Mouse (Mus musculus) midbrain, embryonic 13.5 days (tissue): ENCODE measurements around the gene Rgs12. TPM values are rescaled to one million over a fixed set of nuclear protein-coding genes. Genes with fewer than 3 reads are reported as not detected.

Experiments
- ATAC-seq: fragments of 200-750 bp; cut with Nextera tagmentation; 2 replicates; pipeline ENCODE4 v1.8.0; 2017; ENCODE audit warnings: mild to moderate bottlenecking, moderate TSS enrichment, moderate library complexity
- H3K27ac ChIP-seq: fragments of 300-500 bp; sonication (generic); 2 replicates; pipeline ENCODE4 v1.5.1; 2015; ENCODE audit warnings: inconsistent platforms, mild to moderate bottlenecking, moderate library complexity
- H3K27me3 ChIP-seq: fragments of 300-500 bp; sonication (generic); 2 replicates; pipeline ENCODE4 v1.6.1; 2015; ENCODE audit warnings: mild to moderate bottlenecking, inconsistent platforms
- H3K36me3 ChIP-seq: fragments of 300-500 bp; sonication (generic); 2 replicates; pipeline ENCODE4 v1.6.1; 2015; ENCODE audit warnings: mild to moderate bottlenecking, inconsistent platforms
- H3K4me1 ChIP-seq: fragments of 300-500 bp; sonication (generic); replicated peaks from 2 replicates; pipeline ENCODE4 v1.6.1; 2015; ENCODE audit warnings: inconsistent platforms
- H3K4me2 ChIP-seq: fragments of 300-500 bp; sonication (generic); replicated peaks from 2 replicates; pipeline ENCODE4 v1.6.1; 2015; ENCODE audit warnings: moderate library complexity, mild to moderate bottlenecking, inconsistent platforms
- H3K4me3 ChIP-seq: fragments of 300-500 bp; sonication (generic); replicated peaks from 2 replicates; pipeline ENCODE4 v1.5.1; 2015; ENCODE audit warnings: mild to moderate bottlenecking, inconsistent platforms
- H3K9ac ChIP-seq: fragments of 300-500 bp; sonication (generic); replicated peaks from 2 replicates; pipeline ENCODE4 v1.6.1; 2015; ENCODE audit warnings: mild to moderate bottlenecking, inconsistent platforms
- H3K9me3 ChIP-seq: fragments of 300-500 bp; sonication (generic); 2 replicates; pipeline ENCODE4 v1.6.1; 2016; ENCODE audit warnings: mild to moderate bottlenecking, inconsistent platforms
- WGBS: fragments of 180-500 bp; shearing (Covaris S2); methylation state at CpG from one replicate; pipeline ENCODE4 v1.1.7; 2015; 5-methylcytosine and 5-hydroxymethylcytosine counted together
- polyA plus RNA-seq: library from polyadenylated mRNA; unstranded; fragments of >200 nt; fragmentation: Nextera tagmentation; extraction: Ambion mirVana; gene quantifications from 2 replicates; pipeline ENCODE4 v1.2.1, GENCODE M21; 2015

Gene Rgs12
- polyA plus RNA-seq, 1 experiment from 2014 or later: 72.3 TPM

- Histone ChIP-seq H3K36me3 (peaks cover 75% of the 10 kb centered on the region), H3K9ac (no peak overlapping the region), H3K9me3 (no peaks in the 10 kb centered on the region), H3K4me3 (no peak overlapping the region), H3K4me1 (peaks cover 9% of the 10 kb centered on the region), H3K4me2 (no peak overlapping the region), H3K27ac (no peak overlapping the region), H3K27me3 (no peaks in the 10 kb centered on the region)
- WGBS: 92% methylated on average over 3 of the region's 3 CpGs
- no peak for ATAC-seq
These were observed 23.2 kb downstream of the Rgs12 start for GRCm38 (mm10) chr5:34972471-34972870.

DNA sequence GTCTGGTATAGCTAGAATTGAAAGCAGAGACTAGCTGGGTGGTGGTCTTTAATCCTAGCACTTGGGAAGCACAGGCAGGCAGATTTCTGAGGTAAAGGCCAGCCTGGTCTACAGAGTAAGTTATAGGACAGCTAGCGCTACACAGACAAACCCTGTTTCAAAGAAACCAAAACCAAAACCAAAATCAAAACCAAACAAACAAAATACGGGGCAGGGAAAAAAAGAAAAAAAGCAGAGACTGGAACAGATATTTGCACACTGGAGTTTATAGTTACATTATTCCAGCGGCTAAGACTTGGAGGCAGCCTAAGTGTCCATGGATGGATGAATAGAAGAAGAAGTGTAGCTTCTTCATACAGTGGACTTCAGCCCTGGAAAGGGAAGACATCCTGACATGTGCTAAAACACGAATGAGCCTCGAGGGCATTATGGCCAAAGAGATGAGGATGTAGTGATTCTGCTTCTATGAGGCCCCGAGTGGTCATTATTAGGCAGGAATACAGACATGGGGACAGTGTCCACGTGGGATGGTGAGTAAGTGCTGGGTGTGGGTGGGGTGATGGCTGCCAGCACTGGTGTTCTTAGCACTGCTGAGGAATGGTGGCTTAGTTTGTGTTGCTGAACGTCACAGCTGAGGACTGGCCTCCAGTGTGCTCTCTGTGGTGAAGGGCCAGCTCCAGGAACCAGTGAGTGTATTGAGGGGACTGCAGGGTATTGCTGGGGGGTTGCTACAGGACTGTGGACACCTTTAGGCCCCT is 24.5 kb downstream of the Rgs12 start:
- no peak overlapping the region for H3K9ac ChIP-seq
- H3K9me3 ChIP-seq: no peaks in the 10 kb centered on the region
- peaks cover 9% of the 10 kb centered on the region for H3K4me1 ChIP-seq
- no peak overlapping the region for H3K4me3 ChIP-seq
- H3K27me3 ChIP-seq: no peaks in the 10 kb centered on the region
- no peak overlapping the region for H3K4me2 ChIP-seq
- ATAC-seq: no peak
- no peak overlapping the region for H3K27ac ChIP-seq
- H3K36me3 ChIP-seq: peaks cover 74% of the 10 kb centered on the region
- 86% methylated on average over 8 of the region's 8 CpGs for WGBS

- no peak for ATAC-seq
- Histone ChIP-seq H3K9me3 (no peaks in the 10 kb centered on the region), H3K36me3 (peaks cover 73% of the 10 kb centered on the region), H3K9ac (no peak overlapping the region), H3K27me3 (no peaks in the 10 kb centered on the region), H3K4me2 (no peak overlapping the region), H3K4me3 (no peak overlapping the region), H3K27ac (no peak overlapping the region), H3K4me1 (peaks cover 6% of the 10 kb centered on the region)
- WGBS: 92% methylated on average over 11 of the region's 11 CpGs
These were observed 25.7 kb downstream of the Rgs12 start for GRCm38 (mm10) chr5:34974773-34975443.

DNA sequence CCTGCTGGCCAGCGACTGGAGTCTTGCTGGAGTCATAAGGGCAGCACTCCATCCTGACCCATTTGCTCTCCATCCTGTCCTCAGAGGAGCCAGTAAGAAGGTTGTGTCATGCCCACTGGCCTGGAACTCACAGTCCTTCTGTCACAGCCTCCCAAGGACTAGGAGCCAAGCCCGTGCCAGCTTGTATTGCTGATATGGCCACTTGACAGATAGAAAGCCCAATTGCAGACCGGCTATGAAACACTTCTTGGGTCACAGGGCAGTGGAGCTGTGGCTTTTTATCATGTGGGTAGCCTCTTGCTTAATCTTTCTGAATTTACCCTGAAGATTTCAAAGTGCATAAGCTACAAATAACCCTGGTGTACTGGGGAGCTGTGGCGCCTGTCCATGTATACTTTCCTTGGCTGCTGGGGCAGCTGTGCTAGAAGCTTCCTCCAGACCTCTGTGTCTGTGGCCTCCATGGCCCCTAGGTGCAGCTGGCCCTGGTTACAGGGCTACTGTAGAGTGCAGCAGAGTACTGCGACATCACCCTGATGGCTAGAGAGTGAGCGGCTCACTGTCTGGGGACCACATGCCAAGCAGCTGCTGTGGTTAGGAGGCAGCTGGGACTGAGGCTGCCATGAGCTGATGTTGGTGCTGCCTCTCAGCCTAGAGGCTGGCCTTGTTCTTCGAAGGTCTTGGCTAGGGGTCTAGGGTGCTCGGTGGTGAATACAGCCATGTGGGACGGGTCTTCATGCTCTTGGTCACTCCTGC is 27.5 kb downstream of the Rgs12 start:
- Histone ChIP-seq H3K4me2 (no peak overlapping the region), H3K27me3 (no peaks in the 10 kb centered on the region), H3K4me1 (0 out of 2 replicates have a peak, but pooled peaks cover 5% of the 10 kb centered on the region), H3K9me3 (no peaks in the 10 kb centered on the region), H3K27ac (no peak overlapping the region), H3K9ac (no peak overlapping the region), H3K4me3 (no peak overlapping the region), H3K36me3 (peaks cover 64% of the 10 kb centered on the region)
- ATAC-seq: no peak
- WGBS: 95% methylated on average over 9 of the region's 9 CpGs

GRCm38 (mm10) chr5:34980099-34980498 is 30.9 kb downstream of the Rgs12 start:
- Histone ChIP-seq H3K27me3 (no peaks in the 10 kb centered on the region), H3K9ac (no peak overlapping the region), H3K4me3 (no peak overlapping the region), H3K36me3 (peaks cover 70% of the 10 kb centered on the region), H3K4me2 (no peak overlapping the region), H3K4me1 (0 out of 2 replicates have a peak, but pooled peaks cover 9% of the 10 kb centered on the region), H3K27ac (no peak overlapping the region), H3K9me3 (no peaks in the 10 kb centered on the region)
- ATAC-seq: no peak
- WGBS: 81% methylated on average over 6 of the region's 6 CpGs

- 45% methylated on average over 3 of the region's 3 CpGs for WGBS
- ATAC-seq: no peak
- no peak overlapping the region for H3K9ac ChIP-seq
- peaks cover 60% of the 10 kb centered on the region for H3K36me3 ChIP-seq
- H3K4me2 ChIP-seq: no peak overlapping the region
- H3K9me3 ChIP-seq: no peaks in the 10 kb centered on the region
- no peaks in the 10 kb centered on the region for H3K27me3 ChIP-seq
- no peak overlapping the region for H3K27ac ChIP-seq
- 0 out of 2 replicates have a peak, but pooled peaks cover 9% of the 10 kb centered on the region for H3K4me1 ChIP-seq
- no peak overlapping the region for H3K4me3 ChIP-seq
These were observed 32.5 kb downstream of the Rgs12 start for GRCm38 (mm10) chr5:34981734-34982133.

DNA sequence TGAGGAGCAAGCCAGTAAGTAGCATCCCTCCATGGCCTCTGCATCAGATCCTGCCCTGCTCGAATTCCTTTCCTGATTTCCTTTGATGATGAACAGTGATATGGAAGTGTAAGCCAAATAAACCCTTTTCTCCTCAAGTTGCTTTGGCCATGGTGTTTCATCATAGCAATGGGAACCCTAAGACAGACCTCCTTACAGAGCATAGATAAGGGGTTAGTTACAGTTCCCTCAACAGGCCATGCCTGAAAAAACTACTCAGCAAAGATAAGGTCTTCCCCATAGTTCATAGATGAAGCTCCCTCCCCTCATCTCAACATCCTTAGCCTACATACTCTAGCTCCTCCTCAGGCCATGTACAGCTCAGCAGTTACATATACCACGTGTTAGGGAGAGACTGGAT is 35.7 kb downstream of the Rgs12 start:
- 83% methylated on average over 2 of the region's 2 CpGs for WGBS
- Histone ChIP-seq H3K36me3 (peaks cover 45% of the 10 kb centered on the region), H3K4me2 (no peak overlapping the region), H3K9ac (no peak overlapping the region), H3K4me3 (no peak overlapping the region), H3K27ac (no peak overlapping the region), H3K9me3 (no peaks in the 10 kb centered on the region), H3K4me1 (peaks cover 19% of the 10 kb centered on the region; the same call in 1 of the 2 replicates), H3K27me3 (no peaks in the 10 kb centered on the region)
- ATAC-seq: no peak

GRCm38 (mm10) chr5:34985867-34986266 is 36.6 kb downstream of the Rgs12 start:
- Histone ChIP-seq H3K27me3 (no peaks in the 10 kb centered on the region), H3K4me1 (peaks cover 19% of the 10 kb centered on the region; the same call in 1 of the 2 replicates), H3K9me3 (no peaks in the 10 kb centered on the region), H3K36me3 (peaks cover 45% of the 10 kb centered on the region), H3K4me2 (no peak overlapping the region), H3K9ac (no peak overlapping the region), H3K4me3 (no peak overlapping the region), H3K27ac (no peak overlapping the region)
- WGBS: 38% methylated on average over 2 of the region's 2 CpGs
- ATAC-seq: no peak

GRCm38 (mm10) chr5:34987396-34987795 is 38.2 kb downstream of the Rgs12 start:
- WGBS: 86% methylated on average over 2 of the region's 2 CpGs
- H3K4me3 ChIP-seq: no peak overlapping the region
- no peaks in the 10 kb centered on the region for H3K27me3 ChIP-seq
- ATAC-seq: no peak
- H3K4me2 ChIP-seq: no peak overlapping the region
- no peak overlapping the region for H3K27ac ChIP-seq
- H3K9me3 ChIP-seq: no peaks in the 10 kb centered on the region
- H3K9ac ChIP-seq: no peak overlapping the region
- H3K36me3 ChIP-seq: peaks cover 41% of the 10 kb centered on the region
- peaks cover 10% of the 10 kb centered on the region; the same call in 1 of the 2 replicates for H3K4me1 ChIP-seq

GRCm38 (mm10) chr5:34988690-34989089 is 39.4 kb downstream of the Rgs12 start:
- no peak overlapping the region for H3K4me2 ChIP-seq
- no peaks in the 10 kb centered on the region for H3K27me3 ChIP-seq
- WGBS: 88% methylated on average over 5 of the region's 5 CpGs
- no peak overlapping the region for H3K4me3 ChIP-seq
- H3K4me1 ChIP-seq: peaks cover 10% of the 10 kb centered on the region; the same call in 1 of the 2 replicates
- no peak overlapping the region for H3K9ac ChIP-seq
- H3K36me3 ChIP-seq: peaks cover 29% of the 10 kb centered on the region
- no peak overlapping the region for H3K27ac ChIP-seq
- no peak for ATAC-seq
- H3K9me3 ChIP-seq: no peaks in the 10 kb centered on the region

DNA sequence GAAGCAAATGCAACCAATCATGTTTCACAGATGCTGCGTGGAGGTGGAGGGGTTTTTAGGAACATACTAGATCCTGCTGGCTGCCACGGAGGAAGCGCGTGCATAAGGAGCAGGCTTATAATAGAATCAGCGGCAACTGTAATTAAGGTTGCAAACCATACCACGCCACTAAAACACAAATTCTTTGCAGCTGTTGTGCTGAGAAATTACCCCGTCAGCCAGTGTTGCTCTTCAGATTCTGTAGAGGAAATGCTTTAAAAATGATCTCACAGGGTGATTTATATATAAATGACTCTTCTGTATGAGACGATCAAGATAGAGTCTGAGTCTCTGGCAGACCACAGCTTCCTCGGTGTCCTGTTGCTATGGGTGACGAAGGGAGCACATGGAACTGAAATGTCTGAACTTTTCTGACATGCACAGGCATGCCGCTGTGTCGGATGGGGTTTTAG is 40.1 kb downstream of the Rgs12 start:
- no peak overlapping the region for H3K27ac ChIP-seq

DNA sequence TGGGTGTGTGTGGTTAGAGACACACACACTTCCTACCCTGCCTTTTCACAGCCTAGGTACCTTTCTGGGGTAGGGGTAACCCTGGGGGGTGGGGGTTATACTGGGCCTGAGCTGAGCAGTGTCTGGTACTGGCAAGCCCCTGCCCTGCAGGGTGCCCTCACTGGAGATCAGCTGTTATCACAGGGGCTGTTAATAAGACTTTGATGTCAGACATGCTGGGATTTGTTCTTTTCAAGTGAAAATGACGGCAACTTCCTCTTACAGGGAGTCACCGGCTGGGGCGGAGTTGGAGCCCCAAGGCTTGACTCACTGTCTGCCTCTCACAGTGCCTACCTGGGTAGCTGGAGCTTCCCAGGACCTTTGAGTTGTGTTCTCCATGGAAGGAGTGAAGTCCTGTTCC is 49.5 kb downstream of the Rgs12 start:
- no peaks in the 10 kb centered on the region for H3K27me3 ChIP-seq
- no peak overlapping the region for H3K9ac ChIP-seq
- no peak overlapping the region for H3K4me3 ChIP-seq
- ATAC-seq: no peak
- no peaks in the 10 kb centered on the region for H3K9me3 ChIP-seq
- H3K4me2 ChIP-seq: no peak overlapping the region
- peaks cover 20% of the 10 kb centered on the region for H3K36me3 ChIP-seq
- H3K4me1 ChIP-seq: peaks cover 27% of the 10 kb centered on the region
- WGBS: 49% methylated on average over 3 of the region's 3 CpGs
- H3K27ac ChIP-seq: no peak overlapping the region

More for the DNA sequence above, 40.1 kb downstream of the Rgs12 start:
- no peak overlapping the region for H3K9ac ChIP-seq
- WGBS: 78% methylated on average over 12 of the region's 12 CpGs
- peaks cover 28% of the 10 kb centered on the region for H3K36me3 ChIP-seq
- peaks cover 10% of the 10 kb centered on the region; the same call in 1 of the 2 replicates for H3K4me1 ChIP-seq
- no peak overlapping the region for H3K4me2 ChIP-seq
- no peaks in the 10 kb centered on the region for H3K9me3 ChIP-seq
- H3K4me3 ChIP-seq: no peak overlapping the region
- H3K27me3 ChIP-seq: no peaks in the 10 kb centered on the region
- no peak for ATAC-seq
